Mouse (Mus musculus): Measurements from ENCODE around the gene Olfr1234. TPM values are rescaled to one million over a fixed set of nuclear protein-coding genes. Genes with fewer than 3 reads are reported as not detected.

Olfr1234 gene
- polyA plus RNA-seq (2015; fragmentation: Illumina TruSeq; extraction: RNeasy Lipid Tissue Mini Kit (QIAGEN cat#74804); ENCODE audit: insufficient read depth, low replicate concordance) = not detected

DNA sequence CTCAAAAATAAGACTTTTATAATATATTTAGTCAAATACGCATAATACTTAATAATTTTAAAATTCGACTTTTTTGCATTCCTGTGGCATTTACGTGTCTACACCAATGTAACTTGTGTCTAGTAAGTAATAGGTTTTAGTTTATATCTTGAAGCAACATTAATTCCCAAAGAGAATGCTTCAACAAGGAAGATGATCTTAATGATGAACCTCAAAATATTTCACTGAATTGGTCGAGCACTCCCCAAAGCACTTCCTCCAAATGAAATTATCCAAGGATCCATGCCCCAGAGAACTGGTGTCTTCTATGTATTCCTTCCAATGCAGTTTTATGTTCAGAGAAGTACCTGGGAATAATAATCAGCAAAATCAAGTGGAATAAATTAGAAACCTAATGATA, at the start of gene Olfr1234:
Olfr1234 (minus strand) TSS at position 101 of the 400 bp plus-strand sequence.

DNA sequence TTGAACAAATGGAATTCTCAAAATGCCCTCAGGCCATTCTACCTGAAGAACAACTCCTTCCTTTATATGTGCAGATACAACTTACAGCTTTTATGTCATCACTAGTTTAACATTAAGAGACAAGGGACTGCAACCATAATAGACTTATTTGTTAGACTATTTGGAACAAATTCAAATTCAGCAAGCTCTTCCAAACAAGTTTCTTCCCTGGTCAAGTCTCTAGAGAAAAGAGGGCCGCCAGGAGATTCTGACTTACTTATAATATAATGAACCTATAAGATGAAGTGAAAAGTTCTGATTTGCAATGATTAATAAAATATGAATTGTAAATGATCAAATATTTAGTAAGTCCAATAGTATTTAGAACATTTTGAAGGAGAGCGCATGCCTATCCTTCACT, 44.9 kb upstream of the Olfr1234 start, which contains the start of gene Olfr1238:
Olfr1238 (minus strand) TSS at position 101 of the 400 bp plus-strand sequence.

DNA sequence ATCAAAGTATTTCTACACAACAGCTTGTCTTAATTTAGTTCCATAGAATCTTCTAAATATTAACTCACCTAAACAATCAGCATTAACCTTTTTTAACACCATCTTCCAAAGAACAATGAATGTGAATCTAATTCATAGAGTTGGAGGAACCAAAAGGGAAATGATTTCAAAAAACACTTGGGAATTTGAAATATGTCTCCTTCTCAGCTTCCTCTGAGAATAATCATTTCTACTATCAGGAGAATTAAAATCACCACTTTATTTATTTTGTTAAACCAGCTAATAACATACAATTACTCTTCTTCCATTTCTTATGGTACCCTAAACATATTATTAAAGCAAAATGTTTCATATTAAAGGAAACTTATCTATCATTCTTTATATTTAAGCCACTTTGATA, 22.4 kb downstream of the Olfr1234 start, which contains the start of gene Olfr1233:
Olfr1233 (minus strand) TSS at position 101 of the 400 bp plus-strand sequence.

DNA sequence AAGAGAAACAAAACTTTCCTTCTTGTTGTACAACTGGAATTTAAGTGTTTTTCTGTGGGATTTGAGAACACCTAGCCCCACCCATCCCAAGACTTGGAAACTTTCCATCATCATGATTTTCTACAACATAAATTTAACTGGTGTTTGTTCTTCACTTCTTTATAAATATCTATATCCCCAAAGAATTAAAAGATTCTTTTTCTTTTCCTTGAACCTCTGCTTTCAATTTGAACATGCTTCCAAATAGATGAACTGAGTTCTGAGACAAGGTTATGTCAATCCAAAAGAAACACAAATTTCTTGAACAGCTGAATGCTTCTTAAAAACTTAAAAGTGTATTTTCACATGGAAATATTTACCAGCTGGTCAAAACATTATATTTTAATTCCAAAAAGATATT, 35.1 kb downstream of the Olfr1234 start, which contains the start of gene Olfr1232:
Olfr1232 (minus strand) TSS at position 101 of the 400 bp plus-strand sequence.

Other genes with a start within 250 kb of the Olfr1234 start
- gene Olfr1221, start 247.6 kb downstream of the Olfr1234 start, polyA plus RNA-seq (2015; fragmentation: Illumina TruSeq; extraction: RNeasy Lipid Tissue Mini Kit (QIAGEN cat#74804); ENCODE audit: insufficient read depth, low replicate concordance) = not detected
- not detected for gene Olfr1222, start 231.8 kb downstream of the Olfr1234 start, polyA plus RNA-seq (2015; fragmentation: Illumina TruSeq; extraction: RNeasy Lipid Tissue Mini Kit (QIAGEN cat#74804); ENCODE audit: insufficient read depth, low replicate concordance)
- not detected for gene Olfr1223, start 213.3 kb downstream of the Olfr1234 start, polyA plus RNA-seq (2015; fragmentation: Illumina TruSeq; extraction: RNeasy Lipid Tissue Mini Kit (QIAGEN cat#74804); ENCODE audit: insufficient read depth, low replicate concordance)
- not detected for gene Olfr1224-ps1, start 200.8 kb downstream of the Olfr1234 start, polyA plus RNA-seq (2015; fragmentation: Illumina TruSeq; extraction: RNeasy Lipid Tissue Mini Kit (QIAGEN cat#74804); ENCODE audit: insufficient read depth, low replicate concordance)
- not detected for gene Olfr1225, start 190.2 kb downstream of the Olfr1234 start, polyA plus RNA-seq (2015; fragmentation: Illumina TruSeq; extraction: RNeasy Lipid Tissue Mini Kit (QIAGEN cat#74804); ENCODE audit: insufficient read depth, low replicate concordance)
- not detected for gene Olfr1226, start 164.8 kb downstream of the Olfr1234 start, polyA plus RNA-seq (2015; fragmentation: Illumina TruSeq; extraction: RNeasy Lipid Tissue Mini Kit (QIAGEN cat#74804); ENCODE audit: insufficient read depth, low replicate concordance)
- gene Olfr1228, start 110.8 kb downstream of the Olfr1234 start, polyA plus RNA-seq (2015; fragmentation: Illumina TruSeq; extraction: RNeasy Lipid Tissue Mini Kit (QIAGEN cat#74804); ENCODE audit: insufficient read depth, low replicate concordance) = not detected
- not detected for gene Olfr1229, start 76.9 kb downstream of the Olfr1234 start, polyA plus RNA-seq (2015; fragmentation: Illumina TruSeq; extraction: RNeasy Lipid Tissue Mini Kit (QIAGEN cat#74804); ENCODE audit: insufficient read depth, low replicate concordance)
- gene Olfr1230, start 67.6 kb downstream of the Olfr1234 start, polyA plus RNA-seq (2015; fragmentation: Illumina TruSeq; extraction: RNeasy Lipid Tissue Mini Kit (QIAGEN cat#74804); ENCODE audit: insufficient read depth, low replicate concordance) = not detected
- not detected for gene Olfr1231, start 57.8 kb downstream of the Olfr1234 start, polyA plus RNA-seq (2015; fragmentation: Illumina TruSeq; extraction: RNeasy Lipid Tissue Mini Kit (QIAGEN cat#74804); ENCODE audit: insufficient read depth, low replicate concordance)
- not detected for gene Olfr1232, start 35.2 kb downstream of the Olfr1234 start, polyA plus RNA-seq (2015; fragmentation: Illumina TruSeq; extraction: RNeasy Lipid Tissue Mini Kit (QIAGEN cat#74804); ENCODE audit: insufficient read depth, low replicate concordance)
- gene Olfr1233, start 22.5 kb downstream of the Olfr1234 start, polyA plus RNA-seq (2015; fragmentation: Illumina TruSeq; extraction: RNeasy Lipid Tissue Mini Kit (QIAGEN cat#74804); ENCODE audit: insufficient read depth, low replicate concordance) = not detected
- not detected for gene Olfr1238, start 44.8 kb upstream of the Olfr1234 start, polyA plus RNA-seq (2015; fragmentation: Illumina TruSeq; extraction: RNeasy Lipid Tissue Mini Kit (QIAGEN cat#74804); ENCODE audit: insufficient read depth, low replicate concordance)
- not detected for gene Olfr1239, start 55.5 kb upstream of the Olfr1234 start, polyA plus RNA-seq (2015; fragmentation: Illumina TruSeq; extraction: RNeasy Lipid Tissue Mini Kit (QIAGEN cat#74804); ENCODE audit: insufficient read depth, low replicate concordance)
- not detected for gene Olfr1240, start 78.1 kb upstream of the Olfr1234 start, polyA plus RNA-seq (2015; fragmentation: Illumina TruSeq; extraction: RNeasy Lipid Tissue Mini Kit (QIAGEN cat#74804); ENCODE audit: insufficient read depth, low replicate concordance)
- not detected for gene Olfr1241, start 122.3 kb upstream of the Olfr1234 start, polyA plus RNA-seq (2015; fragmentation: Illumina TruSeq; extraction: RNeasy Lipid Tissue Mini Kit (QIAGEN cat#74804); ENCODE audit: insufficient read depth, low replicate concordance)
- not detected for gene Olfr1242, start 133.5 kb upstream of the Olfr1234 start, polyA plus RNA-seq (2015; fragmentation: Illumina TruSeq; extraction: RNeasy Lipid Tissue Mini Kit (QIAGEN cat#74804); ENCODE audit: insufficient read depth, low replicate concordance)
- not detected for gene Olfr1243, start 166.6 kb upstream of the Olfr1234 start, polyA plus RNA-seq (2015; fragmentation: Illumina TruSeq; extraction: RNeasy Lipid Tissue Mini Kit (QIAGEN cat#74804); ENCODE audit: insufficient read depth, low replicate concordance)
- gene Olfr1245, start 213.6 kb upstream of the Olfr1234 start, polyA plus RNA-seq (2015; fragmentation: Illumina TruSeq; extraction: RNeasy Lipid Tissue Mini Kit (QIAGEN cat#74804); ENCODE audit: insufficient read depth, low replicate concordance) = not detected
- not detected for gene Olfr1246, start 228.3 kb upstream of the Olfr1234 start, polyA plus RNA-seq (2015; fragmentation: Illumina TruSeq; extraction: RNeasy Lipid Tissue Mini Kit (QIAGEN cat#74804); ENCODE audit: insufficient read depth, low replicate concordance)
- gene Olfr1247, start 249.3 kb upstream of the Olfr1234 start, polyA plus RNA-seq (2015; fragmentation: Illumina TruSeq; extraction: RNeasy Lipid Tissue Mini Kit (QIAGEN cat#74804); ENCODE audit: insufficient read depth, low replicate concordance) = not detected

All from spleen, adult 10 weeks (tissue).